Mouse (Mus musculus) neutrophil, adult 5-6 weeks (primary cell): ENCODE measurements around the gene Magi1. TPM values are rescaled to one million over a fixed set of nuclear protein-coding genes. Genes with fewer than 3 reads are reported as not detected.

Source experiments
- ATAC-seq: fragments of 151-379, 151-347 bp; 2 replicates; pipeline ENCODE4 v1.8.0; 2017; ENCODE audit warnings: mild to moderate bottlenecking, moderate TSS enrichment; ENCODE audit not compliant: insufficient number of reproducible peaks, poor library complexity, low FRiP score, severe bottlenecking; ENCODE audit errors: extremely low read depth
- total RNA-seq: library from RNA; stranded (forward); fragments of 200-1000 nt; gene quantifications from 2 replicates; pipeline ENCODE4 v1.2.3, GENCODE M21; 2017

The Magi1 gene
- total RNA-seq, 1 experiment from 2014 or later = not detected

DNA sequence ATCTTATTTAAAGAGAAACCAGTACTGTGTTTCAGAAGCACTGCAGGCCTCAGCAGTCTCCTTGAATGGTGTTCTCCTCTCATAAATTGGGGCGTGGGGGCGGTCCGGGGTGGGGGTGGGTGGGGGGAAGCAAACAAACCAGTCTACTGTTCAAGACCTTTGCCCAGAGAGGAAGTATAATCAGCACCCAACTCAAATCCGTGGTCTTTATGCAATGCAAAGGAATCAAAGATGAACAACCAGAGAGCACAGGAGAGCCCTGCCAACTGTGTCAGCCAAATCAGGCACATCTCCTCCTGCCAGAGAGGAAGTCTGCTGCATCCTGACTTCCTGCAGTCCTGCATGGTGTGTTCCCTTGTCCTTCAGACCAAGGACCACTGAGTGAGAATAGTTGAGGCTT, 65.6 kb downstream of the Magi1 start:
- no peak for ATAC-seq

DNA sequence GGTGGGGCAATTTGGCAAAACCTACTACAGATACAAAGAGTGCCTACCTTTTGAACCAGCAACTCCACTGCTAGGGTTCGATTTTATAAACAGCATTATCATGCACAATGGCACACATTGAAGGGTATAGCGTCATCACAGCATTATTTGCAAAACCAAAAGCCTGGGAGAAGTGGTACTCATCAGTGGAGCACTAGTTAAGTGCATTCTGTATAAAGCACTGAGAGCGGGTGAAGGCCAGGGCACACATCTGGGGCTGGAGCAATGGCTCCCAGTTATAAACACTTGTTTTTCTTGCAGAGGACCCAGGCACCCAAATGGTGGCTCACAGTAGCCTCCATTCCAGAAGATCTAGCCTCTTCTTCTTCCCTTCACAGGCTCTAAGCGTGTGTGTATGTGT, 67.9 kb downstream of the Magi1 start:
- ATAC-seq = no peak

DNA sequence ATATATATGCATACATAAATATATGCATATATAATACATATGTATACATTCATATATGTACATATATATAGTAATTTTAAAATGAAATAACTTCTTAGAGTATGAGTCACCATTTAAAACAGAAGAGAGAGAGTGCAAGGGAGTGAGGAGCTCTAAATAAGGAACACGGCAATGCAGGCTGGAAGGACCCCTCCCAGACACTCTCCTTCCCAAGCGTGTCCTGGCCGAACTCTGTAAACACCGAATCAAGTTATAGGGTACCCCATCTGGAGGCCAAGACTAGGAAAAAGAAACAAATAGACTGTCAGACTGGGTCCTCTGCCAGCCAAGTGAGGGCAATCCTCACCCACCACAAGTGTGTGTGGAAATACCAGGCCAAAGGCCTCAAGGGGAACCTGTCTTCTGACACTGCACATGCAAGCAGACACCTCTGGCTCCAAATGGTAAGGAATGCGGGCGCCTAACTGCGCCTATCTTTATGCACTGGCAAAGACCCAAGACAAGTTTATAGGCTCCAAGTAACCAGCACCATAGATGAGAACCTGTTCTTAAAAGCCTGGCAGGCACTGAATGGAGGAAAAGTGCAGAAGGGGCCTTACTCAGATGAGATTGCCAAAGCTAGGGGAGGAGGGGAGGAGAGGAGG, 68.7 kb downstream of the Magi1 start:
- ATAC-seq = no peak

DNA sequence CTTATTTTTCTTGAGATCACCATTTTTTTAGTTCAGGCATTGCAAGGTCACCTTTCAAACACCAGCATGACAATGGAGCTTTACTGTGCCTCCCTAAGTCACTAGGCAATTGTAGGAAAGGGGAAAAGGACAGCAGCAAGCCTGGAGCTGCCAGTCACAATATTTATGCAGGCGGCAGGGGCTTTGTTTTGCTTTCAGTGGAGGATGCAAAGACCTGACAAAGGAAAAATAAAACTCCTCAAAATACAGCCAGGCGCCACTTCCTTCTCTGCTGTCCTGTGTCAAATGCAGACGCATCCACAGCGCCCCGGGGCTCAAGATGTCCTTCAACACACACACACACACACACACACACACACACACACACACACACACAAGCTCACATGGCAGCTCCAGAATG, 77.8 kb downstream of the Magi1 start:
- no peak for ATAC-seq

DNA sequence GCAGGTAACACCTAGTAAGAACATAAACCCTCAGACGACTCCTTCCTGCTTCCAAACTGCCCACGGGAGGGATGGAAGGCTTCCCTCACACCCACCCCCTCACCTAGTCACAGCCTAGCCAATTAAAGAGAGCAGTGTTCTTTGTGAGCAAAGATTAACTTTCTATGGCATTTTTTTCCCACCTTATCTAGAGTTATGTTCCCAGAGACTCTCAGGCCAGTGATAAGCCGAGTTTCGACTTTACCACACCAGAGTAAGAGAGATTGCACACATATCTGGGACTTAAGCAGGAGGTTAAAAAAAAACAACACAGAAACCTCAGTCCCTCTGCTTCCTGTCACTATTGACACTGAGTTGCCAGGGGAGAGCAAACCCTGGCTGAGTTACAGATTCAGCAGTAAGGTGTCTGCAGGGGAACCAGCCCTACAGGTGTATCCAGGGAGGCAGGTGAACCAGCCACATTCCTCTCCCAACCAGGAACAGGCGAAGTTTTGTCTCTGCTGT, 80.0 kb downstream of the Magi1 start:
- no peak for ATAC-seq

DNA sequence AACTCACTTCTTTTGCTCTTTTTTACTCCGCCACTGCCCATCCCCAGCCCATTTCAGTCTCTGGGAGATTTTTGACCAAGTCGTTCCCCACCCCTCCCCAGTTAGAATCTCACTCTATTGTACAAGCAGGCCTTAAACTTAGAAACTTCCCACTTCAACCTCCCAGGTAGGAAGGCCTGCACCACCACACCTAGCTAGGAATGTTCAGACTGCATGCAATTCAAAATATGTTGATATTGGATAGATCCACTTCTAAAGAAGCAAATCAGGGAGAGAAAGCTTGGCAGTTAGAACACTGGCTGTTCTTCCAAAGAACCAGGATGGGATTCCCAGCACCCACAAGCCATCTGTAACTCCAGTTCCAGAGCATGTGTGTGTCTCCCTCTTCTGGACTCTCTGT, 81.8 kb downstream of the Magi1 start:
- no peak for ATAC-seq

DNA sequence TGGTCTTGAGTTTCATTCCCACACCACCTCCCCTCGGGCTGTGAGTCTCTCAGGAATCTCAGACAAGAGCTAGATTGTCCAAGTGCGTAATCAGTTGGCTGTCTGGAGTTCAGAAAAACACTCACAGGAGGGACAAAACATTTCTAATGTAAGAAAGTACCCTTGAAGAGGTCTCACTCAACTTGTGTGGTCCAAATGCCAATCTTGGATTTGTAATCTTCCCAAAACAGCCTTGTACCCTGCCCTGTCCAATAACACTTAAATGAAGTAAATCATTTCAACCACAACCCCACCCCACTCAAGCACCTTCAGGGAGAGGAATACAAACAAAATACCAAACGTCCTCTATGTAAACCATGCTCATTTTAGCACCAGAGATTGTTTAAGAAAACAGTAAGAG, 82.8 kb downstream of the Magi1 start:
- no peak for ATAC-seq

DNA sequence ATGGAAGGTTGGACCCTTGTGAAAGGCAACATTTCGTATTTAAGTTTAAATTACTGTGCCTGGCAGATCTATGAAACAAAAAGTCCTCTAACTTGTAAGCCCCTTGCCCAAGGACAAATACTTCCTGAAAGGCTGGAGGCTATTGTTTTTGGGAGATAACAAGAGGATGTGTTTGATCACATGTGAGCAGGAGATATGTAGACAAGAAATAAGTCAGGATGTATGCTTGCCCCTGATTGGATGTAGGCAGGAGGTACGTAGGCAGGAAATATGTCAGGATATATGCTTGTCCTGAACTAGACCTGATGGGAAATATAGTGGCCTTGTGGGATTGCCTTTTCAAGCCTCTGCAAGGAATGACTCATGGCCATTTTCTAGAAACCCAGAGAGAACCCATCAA, 84.0 kb downstream of the Magi1 start:
- ATAC-seq = no peak

DNA sequence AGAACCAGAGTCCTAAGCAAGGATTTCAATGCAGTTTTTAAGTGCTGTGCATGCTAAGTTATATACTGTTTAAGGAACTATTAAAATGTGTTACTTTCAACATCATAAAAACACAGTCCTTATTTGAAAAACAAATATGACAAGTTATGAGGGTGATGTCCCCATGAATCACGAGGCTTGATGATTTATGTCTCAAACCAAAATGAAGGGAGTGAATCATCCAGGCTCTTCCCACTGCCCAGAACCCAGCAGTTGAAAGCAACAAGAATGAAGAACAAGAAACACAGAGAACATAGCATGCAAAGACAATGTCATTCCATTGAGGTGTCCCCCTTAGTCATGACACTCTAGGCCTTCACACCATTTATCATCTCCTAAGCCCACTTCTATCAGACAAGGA, 85.9 kb downstream of the Magi1 start:
- no peak for ATAC-seq

DNA sequence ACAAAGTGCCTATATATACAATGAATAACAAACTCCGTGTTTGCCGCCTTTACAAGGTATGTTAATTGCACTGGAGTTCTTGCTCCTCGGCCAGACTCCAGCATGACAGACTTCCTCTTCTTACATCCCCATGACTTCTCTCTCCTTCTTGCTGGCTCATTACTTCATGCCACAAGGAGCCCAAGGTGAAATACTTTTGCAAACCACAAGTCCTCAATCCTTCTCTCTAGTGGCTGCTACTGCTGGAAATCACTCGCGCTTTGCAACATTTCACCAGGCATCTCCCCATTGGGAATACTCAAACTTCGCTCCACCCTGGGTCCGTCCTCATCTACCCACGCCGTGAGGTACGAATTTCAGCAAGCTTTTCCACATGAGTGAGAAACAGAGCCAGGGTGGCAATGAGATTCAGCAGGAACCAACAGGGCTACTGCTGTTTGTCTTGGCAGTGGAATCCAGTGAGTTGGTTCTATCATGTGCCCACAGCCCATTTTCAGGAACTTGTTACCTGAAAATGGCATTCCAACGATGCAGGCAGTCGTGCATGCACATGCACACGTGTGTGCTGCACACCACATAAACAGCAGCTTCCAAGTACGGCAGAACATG, 88.3 kb downstream of the Magi1 start:
- no peak for ATAC-seq

DNA sequence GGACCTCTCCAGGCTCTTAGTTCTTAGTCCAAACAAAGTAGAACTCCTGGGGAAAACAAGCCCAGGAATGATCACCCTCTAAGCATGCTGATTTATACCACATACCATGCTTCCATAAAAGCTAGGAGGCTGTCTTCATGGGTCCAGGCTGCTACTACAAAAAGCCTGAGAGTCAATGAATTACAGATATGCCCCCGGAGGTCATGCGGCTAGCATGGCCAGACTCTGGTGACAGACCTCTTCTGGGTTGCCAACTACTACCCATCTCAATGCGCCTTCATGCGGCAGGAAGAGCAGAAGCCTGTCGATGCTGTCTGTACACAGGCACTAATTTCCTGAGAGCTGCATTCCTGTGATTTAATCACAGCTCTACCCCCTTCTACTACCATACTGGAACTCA, 92.9 kb downstream of the Magi1 start:
- no peak for ATAC-seq

DNA sequence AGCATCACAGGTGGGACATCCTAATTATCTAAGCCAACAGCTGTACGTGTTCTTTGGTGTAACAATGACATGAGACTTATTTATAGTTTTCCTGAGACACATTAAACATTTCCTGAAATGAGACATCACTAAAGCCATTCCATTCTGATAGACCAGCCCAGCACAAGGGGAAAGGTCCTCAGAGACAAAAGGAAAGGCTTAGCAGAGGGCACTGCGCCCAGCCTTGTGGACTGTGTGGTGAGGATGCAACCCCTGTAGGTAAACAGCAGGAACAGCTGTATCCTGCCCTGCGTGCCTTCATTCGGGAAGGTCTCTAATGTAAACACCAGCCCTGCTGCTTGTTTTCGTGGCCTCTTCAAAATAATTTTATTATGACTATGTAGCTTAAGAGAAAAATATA, 94.3 kb downstream of the Magi1 start:
- ATAC-seq = no peak

DNA sequence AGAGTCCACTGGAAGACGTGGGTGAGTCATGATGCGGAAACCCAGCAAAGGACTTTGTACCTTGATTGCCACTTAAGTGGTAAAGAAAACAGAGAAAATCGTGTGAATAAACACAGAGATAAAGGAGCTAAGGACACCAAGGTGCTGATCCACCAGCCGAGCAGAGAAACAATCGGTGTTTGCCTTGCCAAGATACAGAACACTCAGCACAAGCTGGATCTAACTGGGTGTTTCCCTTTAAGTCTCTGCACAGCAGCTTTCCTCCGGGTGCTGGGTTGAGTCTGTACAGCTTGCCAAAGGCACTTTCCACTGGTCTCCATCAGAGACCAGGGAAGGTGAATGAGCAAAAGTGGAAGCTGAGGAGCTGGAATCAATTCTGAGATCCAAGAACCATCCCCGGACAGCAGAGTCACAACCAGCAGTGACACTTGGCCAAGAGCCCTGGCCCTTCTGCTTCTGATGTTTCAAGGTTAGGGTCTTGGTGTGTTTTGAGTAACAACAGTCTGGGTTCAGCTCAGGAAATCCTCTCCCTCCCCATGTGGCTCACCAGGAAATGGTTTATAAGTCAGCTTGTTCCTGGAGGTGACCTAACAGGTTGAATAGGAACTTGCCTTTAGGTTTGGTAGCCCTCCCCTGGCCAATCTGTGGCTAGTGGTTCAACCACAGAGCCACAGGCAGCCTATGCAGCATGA, 96.9 kb downstream of the Magi1 start:
- ATAC-seq = no peak

DNA sequence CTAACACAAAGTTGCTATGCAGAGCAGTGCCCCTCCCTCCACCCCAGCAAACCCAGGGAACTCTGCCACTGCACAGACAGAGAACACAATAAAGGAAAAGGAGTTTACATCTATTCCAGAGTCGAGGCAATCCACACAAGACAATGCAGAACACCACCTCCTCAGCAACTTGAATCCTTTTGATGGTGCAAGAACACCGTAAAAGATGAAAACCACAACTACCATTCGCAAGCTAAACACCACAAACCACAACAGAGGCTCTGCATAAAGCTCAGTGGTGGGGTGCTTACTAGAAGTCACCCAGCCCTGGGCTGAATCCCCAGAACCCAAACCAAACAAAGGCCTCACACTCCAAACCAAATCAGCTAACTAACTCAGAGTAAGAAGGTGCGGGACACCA, 99.4 kb downstream of the Magi1 start:
- no peak for ATAC-seq

DNA sequence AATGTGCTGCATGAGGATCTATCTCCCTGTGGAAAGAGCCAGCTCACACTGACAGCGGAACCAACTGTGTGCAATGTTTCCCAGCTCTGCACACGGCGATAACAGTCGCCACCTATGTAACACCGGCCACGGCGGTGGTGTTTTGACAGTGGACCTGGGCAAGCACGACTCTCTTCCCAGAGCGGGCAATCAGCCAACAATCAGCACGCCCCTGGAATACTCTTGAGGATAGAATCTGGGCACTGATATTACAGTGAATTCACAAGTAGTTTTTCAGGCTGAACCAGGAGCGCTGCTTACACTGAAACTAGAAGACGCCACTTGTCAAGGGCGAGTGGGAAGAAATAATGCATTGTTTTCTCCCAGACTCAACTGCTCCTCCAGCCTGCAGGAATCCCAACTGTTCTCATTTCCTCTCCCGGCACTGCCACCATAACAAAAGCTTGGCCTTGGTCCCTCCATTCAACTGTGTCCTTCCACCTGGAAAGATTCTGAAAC, 100.3 kb downstream of the Magi1 start:
- ATAC-seq = no peak

DNA sequence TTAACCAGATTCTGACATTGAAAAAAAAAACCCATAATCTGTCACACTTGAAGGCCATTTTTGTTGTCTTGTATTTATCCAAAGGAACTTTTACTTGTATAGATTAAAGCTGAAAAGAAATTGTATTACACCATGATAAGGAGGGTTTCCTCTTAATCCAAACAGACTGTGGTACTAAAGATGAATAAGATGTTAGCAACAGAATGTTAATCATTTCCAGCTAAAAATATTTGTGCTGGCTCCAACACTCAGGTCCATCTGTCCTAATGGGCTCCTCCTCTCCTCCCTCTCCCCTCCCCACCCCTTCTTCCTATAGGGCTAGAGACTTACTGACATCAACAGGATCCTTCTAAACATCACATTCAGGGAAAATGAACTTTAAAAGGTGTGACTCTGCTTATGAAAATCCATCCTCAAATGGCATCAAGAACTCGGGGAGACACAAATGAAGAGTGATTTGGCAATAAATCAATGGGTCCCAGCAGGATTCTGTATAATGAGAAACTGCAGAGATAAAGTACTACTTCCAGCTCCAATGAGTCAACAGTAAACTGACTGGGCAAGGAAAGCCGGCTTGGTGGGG, 102.0 kb downstream of the Magi1 start:
- ATAC-seq = no peak

DNA sequence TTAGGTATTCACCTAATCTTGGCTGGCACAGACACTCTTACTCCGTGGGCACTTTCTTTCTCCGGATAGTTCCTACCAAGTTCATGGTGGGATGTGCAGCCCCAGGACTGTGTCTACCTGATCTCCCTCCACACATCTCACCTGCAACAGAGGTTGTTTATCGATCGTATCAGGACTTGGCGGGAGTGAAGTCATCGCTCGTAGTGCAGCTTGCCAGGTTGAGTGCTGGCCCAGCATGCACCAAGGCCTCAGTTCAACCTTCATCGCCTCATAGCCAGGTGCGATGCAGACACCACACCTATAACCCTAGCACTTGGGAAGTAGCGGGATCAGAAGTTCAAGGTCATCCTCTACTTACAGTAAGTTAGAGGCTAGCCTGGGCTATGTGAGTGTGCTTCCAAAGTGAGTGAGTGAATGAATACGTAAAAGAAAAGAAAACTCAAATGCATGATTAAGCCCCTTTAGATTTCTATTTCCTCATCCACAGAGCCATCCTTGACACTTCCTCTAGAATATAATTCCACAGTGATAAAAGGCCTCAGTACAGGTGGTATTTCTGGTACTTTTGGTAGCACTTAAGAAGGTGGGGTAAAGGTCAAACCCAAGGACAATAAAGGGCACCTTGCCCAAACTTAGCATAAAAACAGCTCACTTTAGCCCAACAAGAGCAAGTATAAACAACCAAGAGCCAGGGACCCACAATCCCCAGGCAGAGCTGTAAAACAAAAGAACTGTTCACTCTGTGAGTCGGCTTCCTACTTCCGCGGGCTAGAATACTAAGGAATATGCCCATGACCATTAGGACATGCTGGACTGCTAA, 103.2 kb downstream of the Magi1 start:
- no peak for ATAC-seq

DNA sequence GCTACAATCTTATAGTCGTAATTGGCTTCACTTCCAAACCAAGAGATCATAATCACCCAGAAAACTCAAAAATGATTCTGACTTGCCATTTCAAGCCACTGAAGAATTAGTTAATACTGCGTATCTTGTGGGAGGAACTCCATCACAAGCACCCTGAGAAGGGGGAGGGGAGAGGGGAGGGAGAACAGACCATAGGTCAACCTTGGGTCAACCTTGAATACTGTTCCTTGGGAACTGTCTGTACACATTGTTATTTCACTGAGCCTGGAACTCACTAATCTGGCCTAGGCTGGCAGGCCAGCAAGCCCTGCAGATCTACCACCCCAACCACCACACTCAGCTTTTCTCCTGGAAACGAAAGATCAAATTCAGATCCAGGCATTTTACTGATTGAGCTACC, 106.2 kb downstream of the Magi1 start:
- no peak for ATAC-seq

DNA sequence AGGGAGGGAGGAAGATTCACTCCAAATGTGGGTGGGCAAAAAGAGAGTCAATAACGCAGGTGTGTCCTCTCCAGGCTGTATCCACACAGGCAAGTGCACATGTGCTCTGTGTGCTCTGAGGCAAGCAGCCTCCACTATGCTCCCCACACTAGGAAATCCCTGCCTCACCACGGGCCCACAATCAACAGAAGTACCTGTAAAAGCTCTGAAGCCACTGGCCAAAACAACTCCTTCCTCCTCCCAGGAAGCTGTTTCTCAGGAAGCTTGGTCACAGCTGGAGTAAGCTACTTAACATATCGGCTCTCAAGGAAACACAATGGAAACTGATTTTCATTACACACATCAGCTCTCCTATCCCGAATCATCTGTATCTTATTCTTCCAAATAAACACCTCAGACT, 107.0 kb downstream of the Magi1 start:
- ATAC-seq = no peak
